Mouse (Mus musculus): ENCODE data around the gene Adrb1. TPM values are rescaled to one million over a fixed set of nuclear protein-coding genes. Genes with fewer than 3 reads are reported as not detected.

Adrb1 gene
- polyA plus RNA-seq (2012; fragmentation: generic; extraction: Trizol), result not detected

DNA sequence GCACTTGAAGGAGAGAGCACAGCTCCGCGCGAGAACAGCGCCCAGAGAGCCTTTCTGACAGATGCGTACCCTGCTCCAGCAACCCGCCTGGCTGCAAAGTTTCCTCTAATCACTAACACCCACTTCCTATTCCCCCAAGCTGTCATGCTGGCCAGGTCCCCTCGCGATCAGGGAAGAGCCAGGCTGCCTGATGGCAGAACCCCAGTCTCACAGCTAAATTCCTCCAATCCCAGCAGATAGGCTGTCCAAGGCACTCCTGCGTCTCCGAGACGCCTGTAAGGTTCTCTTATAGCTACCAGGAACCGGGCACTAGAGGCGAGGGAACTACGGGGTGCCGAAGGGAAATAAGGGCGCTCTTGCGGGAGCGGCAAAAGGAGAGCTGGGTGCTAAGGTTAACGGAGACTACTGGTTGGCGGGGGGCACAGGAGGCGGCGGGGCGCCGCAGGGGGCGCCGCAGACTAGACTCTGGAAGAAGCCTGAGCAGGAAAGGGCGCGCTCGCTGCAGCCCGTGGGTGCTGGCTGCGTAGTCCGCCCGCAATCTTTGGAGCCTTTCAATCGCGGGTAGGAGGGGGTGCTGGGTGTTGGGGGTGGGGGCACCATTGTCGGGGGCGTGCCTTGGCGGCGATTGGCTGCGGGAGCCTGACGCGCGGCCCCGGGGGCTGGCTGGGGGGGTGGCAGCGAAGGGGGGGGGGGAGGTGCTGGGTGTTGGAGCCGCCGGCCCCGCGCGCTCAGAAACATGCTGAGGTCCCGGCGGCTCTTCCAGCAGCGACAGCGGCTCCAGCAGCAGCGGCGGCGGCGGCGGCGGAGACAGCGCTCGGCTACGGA is at the start of gene Adrb1:
TSS of gene Adrb1 (plus strand) at position 813 of the 825 bp plus-strand sequence.

Other genes starting within 250 kb of the Adrb1 start
- gene Dclre1a, start 174.0 kb upstream of the Adrb1 start, polyA plus RNA-seq (2012; fragmentation: generic; extraction: Trizol), result 1 to 10 TPM in 1 of 2 experiments, under 1 TPM in 1; 0.39 to 5.4 TPM
- 1 to 10 TPM; 2.1 to 5.2 TPM for gene Nhlrc2, start 173.9 kb upstream of the Adrb1 start, polyA plus RNA-seq (2012; fragmentation: generic; extraction: Trizol)
- 1 to 10 TPM in 1 of 2 experiments, under 1 TPM in 1; 0.16 to 3.5 TPM for gene Ccdc186, start 100.0 kb downstream of the Adrb1 start, polyA plus RNA-seq (2012; fragmentation: generic; extraction: Trizol)
- not detected for gene Tdrd1, start 104.0 kb downstream of the Adrb1 start, polyA plus RNA-seq (2012; fragmentation: generic; extraction: Trizol)
- under 1 TPM in 1 of 2 experiments, not detected in 1; 0.02 TPM for gene Vwa2, start 152.1 kb downstream of the Adrb1 start, polyA plus RNA-seq (2012; fragmentation: generic; extraction: Trizol)

Measured in C3H10T1/2 (cell line).